Mouse (Mus musculus) Muller cell, postnatal 12 days (primary cell): Measurements from ENCODE around the gene Rabl2.

Experiments
- DNase-seq: peaks from one replicate; pipeline ENCODE4 v3.0.0-alpha.2; 2015; ENCODE audit errors: inconsistent ontology term

Gene Rabl2

DNA sequence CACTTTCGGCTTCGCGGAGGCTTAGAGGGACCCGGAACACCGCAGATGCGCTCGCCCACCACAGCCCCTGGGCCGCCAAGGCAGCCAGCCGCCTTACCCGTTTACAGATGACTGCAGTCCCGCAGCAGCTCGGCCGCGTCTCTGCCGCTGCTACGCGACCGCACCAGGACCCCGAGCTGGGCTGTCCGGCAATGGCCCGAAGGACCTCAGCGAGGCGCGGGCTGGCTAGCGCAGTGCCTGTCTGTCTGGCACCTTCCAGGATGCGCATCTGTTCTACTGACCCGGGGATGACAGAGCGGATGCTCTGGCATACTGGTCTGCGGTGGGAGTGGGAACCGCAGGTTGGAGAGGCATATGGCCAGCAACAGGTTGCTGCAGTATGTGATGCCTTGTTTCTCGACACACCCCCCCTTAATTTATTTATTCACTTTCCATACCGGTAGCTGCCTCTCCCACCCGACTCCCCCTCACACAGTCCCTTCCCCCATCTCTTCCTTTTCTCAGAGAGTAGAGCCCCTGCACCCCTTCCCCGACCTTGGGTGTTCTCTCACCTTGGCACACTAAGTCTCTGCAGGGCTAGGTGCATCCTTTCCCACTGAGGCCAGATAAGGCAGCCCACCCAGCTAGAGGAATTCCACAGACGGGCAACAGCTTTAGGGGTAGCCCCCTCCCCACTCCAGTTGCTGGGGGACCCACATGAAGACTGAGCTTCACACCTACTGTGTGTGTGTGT lies at the start of gene Rabl2:
Gene Rabl2, minus strand, starts transcription at position 201 of the 733 bp plus-strand sequence.
- peak; percentile 89 for DNase-seq

DNA sequence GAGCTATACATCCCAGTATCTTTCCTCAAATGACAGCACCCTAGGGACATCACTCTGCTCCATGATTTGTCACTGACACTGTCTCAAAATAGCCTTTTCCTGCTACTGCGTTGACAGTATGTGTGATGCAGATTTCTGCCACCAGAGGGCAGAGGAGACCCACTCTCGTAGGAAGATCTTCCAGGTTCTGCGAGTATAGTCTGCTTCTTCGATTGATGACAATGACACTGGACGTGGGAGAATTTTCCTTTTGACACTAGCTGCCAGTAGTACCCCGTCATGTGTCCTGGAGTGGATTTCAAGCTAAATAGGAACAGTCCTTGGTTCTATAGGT lies 31.9 kb upstream of the Rabl2 start:
- DNase-seq, result peak; percentile 63

DNA sequence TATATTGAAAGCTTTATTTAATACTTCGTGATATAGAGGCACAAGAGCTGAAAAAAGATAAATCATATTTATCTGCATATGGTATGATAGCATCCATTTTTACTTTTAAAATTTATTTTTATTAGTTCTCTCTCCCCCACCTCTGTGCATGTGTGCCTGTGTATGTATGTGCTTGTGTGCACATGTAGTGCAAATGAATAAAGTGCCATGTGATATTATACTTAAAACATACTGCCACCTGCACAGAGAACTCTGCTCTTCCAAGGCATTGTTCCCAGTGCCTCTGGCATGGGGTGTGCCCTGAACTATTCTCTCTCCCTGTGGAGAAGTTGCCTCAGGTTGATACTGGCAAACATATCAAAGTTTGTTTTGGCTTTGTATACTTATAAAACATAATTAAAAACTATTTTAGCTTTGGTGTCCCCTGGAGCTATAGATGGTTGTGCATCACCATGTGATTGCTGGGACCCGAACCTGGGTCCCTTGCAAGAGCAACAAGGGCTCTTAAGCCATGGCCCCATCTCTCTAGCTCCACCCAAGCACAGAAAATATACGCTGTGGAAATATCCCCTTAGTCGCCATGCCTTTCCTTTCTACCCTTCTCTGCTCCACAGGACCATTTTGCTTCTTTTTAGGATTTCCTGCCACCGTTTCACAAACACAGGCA lies 31.4 kb upstream of the Rabl2 start:
- DNase-seq, result no peak

DNA sequence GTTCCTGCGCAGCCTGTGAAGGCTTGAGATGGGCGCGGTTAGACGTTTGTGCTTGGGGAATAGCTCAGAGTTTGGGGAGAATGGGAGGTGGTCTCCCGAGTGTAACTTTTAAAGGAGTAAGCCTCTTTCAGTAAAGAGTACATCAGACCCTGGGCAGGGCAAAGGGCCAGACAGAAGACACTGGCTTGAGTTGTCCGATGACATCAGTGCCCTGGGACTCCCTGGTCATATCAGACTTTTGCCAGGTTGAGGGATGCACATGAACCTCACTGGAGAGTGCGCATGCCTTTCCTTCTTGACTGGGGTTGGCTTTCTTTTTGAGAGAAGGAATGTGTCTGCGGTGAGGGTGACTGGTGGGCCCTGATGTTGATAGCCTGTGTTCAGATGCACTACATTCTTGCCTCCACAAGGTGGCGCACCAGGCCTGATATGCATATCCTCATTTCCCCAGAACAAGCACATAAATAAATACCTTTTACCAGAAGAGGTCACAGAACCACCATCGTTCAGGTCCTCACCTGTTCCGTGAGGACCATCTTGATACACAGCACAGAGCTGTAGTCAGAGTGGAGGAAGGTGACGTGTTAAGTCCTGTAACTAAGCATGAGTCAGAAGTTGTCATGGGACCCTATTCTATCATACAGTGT lies 30.7 kb upstream of the Rabl2 start:
- DNase-seq, result peak; percentile 62

DNA sequence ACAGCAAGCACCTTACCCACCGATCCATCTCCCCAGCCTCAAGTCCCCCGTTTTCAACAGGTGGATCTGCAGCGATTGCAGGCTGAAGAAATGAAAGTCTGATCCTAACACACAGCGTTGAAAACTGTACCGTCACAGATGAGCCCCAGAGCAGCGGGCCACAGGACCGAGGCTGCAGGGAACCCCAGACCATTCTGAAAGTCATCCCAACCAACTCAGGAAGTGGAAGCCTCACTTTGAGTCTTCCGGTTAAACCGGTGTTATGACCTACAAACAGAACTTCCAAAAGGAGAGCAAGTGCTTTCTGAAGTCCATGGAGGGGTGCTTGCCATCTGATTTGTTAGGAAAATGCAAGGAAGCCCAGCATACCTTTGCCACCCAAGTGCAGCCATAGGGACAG lies 16.2 kb upstream of the Rabl2 start:
- no peak for DNase-seq

DNA sequence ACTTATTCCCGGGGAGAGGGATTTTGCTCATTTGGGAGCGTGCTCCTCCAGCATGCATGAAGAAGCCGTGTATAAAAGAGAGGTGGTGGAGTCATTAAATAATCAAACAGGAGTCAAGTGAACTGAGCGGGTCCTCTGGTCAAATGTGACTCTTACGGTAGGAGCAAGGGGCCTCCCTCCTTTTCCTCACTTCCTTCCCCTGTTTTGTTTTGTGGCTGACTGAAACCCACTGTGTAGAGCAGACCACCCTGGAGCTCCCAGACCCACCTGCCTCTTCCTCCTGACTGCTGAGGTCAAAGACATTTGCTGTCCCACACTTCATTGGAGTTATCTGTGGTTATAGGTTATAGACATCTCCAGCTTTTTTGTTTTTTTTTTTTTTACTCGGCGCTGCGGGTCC lies 15.8 kb upstream of the Rabl2 start:
- DNase-seq, result no peak

DNA sequence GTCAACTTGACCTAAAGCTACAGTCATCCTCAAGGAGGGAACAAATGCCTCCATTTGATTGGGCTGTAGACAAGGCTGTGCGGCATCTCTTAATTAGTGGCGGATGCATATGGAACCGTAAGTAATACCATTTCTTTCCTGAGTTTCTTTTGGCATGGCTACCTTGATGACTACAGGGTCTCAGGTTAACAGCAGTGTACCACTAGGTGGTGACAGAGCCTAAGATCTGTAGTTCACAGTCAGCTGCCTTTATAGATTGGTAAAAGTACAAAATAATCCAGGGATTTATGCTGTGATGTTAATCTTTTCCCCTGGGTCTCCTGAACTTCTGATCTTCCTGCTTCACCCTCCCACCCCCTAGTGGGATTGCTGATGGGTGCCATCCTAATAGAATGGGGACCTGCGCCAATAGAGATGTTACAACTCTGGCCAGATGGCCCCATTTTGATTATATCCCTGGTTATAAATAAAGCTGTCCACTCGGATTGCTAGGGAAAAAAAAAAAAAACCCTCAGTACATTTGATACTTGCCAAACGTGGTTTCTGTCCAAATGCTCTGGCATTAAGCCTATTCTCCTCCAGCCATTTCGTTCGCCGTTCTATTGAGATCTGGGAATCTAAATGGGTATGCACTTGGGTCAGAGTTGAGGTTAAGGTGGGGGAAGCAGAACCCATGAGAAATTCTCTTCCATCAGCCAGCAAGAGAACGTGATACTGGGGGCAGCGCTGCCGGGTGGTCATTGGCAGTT lies 14.3 kb upstream of the Rabl2 start:
- peak; percentile 2 for DNase-seq

DNA sequence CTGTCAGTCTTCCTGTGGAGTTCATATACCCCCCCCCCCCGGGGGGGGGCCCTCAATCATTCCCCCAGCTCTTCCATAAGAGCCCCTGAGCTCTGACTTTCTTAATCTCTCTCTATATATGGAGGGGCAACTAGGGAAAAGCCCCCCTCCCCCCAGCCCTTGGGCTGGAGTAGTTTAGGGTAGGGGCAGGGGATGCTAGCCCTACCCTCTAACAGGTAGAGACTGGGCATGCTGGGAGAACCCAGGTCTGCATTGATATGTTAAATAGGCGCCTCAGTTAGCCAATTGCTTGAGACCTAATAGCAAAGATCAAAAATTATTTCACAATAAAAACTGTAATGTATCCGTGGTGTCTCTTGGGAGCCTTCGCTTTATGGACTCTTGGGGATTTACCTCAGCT lies 825 bp upstream of the Rabl2 start:
- no peak for DNase-seq

DNA sequence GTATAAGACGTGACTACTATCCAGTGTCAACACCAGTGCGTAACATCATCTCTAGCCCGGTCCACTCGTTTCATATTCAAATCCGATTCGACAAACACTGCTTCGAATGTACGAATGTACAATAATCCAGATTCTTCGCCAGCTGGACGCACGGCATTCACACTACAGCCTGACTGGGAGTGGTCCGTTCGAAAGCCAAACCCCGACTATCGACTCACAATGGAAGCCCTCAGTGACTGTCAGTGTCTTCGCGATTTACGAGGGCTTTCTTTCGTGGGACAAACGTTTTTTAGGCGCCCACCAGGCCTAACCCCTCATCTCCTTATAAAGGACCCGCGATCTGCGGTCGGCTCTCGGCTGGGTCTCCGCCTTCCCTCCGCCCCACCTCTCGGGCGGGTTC lies 406 bp downstream of the Rabl2 start:
- no peak for DNase-seq

DNA sequence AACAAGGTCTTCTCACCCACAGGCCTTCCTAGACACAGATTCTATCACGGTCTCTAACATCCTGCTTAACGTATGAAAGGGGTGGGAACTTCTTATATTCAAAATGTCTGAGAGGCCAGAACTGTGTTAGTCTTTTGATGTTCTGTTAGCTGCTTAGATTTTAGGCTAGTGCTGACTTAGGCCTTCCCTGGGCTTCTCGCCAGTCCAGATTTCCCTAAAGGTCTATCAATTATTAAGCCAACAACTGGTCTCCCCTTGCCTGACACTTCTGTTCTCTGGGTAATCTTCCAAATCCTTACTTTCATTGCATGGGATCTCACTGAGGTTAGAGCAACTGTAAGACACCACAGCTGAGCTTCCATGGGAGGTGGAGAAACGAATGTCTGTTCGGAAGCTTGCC lies 2.6 kb downstream of the Rabl2 start:
- no peak for DNase-seq

DNA sequence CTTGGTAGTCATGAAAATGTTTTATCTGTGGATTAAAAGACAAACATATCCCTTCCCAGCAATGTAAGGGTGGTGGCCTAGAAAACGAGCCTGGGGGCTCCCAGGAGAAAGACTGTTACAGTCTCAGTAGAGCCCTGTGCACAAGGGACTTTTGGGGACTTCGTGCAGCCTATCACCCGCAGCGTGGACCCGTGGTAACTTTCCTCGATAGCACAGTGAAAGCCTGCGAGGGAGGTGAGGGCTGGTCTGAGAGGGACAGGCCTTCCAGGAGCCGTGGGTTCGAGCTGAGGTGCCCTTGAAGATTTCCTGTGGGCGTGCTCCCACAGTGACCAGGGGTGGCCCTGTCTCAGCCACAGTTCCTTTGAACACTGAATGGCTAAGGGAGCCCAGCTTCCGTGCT lies 6.1 kb downstream of the Rabl2 start:
- no peak for DNase-seq

DNA sequence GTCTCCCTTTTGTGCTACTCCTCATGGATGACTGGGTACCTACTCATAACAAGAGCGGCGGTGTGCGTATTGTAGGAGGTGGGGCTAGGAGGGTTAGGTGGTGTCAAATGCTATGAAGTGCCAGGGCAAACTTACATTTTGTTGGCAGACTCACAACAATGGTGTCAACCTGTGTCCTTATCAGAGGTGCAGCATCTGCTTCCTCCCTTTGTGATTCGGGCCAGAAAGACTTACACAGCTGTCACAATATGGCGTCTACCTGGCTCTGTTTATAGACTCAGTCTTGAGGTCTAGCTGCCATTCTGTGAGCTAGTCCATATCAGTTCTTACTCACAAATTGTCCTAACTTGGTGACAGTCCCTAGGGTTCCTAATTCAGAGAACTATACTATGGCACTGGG lies 6.6 kb downstream of the Rabl2 start:
- no peak for DNase-seq

DNA sequence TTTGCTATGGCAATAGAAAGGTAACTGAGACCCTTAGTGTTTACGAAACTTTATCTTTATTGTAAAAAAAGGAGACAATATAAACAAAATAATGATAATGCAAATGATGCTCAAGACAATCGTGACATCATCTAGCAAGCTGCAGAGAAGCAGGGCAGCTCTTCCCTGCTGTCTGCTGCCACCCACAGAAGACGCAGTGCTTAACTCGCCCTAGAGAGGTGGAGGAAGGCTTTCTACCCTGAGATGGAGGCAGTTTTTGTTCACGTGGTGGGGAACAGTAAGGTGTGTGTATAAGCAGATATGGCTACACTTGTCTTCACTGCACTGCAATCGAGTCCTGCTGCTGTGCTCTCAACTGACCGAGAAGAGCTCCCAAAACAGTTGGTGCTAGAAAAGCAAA lies 9.2 kb downstream of the Rabl2 start:
- DNase-seq, result no peak

DNA sequence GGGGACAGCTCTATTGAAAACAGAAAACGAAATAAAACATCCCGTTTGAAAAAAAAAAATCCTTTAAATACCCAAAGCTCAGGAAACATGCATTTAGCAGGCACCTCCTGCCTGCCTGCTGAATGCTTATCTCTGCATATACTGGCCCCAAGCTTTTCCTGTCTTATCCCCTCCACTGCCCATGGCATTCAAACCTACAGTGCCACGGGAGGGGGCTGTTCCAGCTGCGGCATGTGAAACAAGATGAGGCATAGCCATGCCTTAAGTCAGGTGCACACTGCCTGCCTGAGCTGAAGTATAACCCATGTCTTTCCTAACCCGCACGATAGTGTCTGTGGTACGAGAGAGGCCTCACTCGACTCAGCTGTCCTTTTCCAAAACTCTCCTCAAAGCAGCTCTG lies 19.6 kb downstream of the Rabl2 start:
- no peak for DNase-seq

DNA sequence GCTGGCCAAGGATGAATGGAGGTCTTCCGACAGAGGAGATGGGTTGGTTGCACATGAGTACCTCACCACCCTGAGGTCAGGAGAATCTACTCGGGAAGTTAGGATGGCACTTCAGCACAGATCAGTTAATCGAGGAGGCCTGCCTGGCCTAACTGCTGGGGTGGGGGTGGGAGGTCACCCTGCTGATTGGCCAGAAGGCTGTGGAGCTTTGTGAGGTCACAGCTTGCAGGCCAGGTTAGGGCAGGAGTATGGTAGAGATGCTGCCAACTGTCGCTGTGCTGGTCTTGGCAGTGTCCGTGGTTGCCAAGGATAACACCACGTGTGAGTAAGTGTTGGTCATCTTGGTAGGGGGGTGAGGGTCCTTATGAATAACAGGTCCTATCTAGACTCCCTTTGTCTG lies 23.6 kb downstream of the Rabl2 start, which contains the start of gene Acr:
Gene Acr, plus strand, starts transcription at position 213 of the 400 bp plus-strand sequence.
- no peak for DNase-seq

DNA sequence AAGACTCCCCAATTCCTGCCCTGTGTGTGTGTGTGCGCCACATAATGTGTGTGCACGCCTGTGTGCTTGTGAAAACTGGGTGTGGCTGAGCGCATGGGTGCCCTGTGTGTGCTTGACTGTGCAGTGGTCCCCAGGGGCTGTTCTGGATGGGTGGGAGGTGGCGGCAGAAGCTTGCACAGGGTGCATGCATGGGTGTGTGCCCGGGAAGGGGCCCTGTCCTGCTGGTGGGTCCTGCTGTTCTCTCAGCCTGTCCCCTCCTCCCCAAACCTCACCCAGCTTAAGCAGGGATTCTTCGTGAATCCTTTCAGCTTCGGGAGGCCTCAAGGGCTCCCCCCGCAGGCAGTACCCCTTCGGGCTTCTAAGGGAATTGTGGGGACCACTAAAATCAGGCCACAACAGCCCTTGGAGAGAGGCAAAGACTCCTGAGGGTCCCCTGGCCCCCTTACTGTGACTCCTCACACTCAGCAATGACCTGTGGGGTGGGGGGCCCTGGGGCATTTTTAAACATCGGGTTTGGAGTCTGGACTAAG lies 32.5 kb downstream of the Rabl2 start:
- DNase-seq, result no peak

DNA sequence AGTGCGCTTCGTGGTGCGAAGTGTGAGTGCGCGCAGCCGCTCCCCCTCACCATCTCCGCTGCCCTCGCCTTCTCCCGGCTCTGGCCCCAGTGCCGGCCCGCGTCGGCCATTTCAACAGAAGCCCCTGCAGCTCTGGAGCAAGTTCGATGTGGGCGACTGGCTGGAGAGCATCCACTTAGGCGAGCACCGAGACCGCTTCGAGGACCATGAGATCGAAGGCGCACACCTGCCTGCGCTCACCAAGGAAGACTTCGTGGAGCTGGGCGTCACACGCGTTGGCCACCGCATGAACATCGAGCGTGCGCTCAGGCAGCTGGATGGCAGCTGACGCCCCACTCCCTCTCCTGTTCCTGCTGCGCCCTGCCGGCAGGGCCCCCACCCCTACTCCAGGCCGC lies 33.7 kb downstream of the Rabl2 start:
- no peak for DNase-seq

DNA sequence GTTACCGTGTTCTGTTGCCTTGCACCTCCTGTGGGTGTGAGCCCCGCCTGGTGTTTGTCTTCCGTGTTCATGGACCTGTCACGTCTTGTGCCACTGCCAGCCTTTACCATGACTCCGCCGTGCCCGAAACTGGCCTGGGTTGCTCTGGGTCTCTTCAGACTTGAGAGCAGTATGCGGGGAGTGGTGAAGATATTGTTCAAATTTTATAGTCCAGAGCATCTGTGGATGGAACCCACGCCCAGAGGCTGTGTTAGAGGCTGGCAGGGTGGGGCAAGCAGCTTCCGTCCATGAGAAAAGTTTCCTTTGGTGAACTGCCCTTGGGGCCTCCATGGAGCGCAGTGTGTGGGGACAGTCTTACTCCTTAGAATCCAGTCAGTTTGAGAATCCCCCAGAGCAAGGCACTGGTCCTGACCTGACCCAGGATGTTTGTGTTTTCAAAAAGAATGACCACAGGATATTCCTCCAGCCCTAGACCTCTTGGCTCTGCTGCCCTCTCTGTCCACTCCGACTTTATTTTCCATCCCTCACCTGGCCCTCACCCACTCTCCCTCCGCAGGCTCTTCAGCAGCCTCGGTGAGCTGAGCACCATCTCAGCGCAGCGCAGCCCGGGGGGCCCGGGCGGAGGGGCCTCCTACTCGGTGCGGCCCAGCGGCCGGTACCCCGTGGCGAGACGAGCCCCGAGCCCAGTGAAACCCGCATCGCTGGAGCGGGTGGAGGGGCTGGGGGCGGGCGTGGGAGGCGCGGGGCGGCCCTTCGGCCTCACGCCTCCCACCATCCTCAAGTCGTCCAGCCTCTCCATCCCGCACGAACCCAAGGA lies 34.3 kb downstream of the Rabl2 start:
- no peak for DNase-seq

DNA sequence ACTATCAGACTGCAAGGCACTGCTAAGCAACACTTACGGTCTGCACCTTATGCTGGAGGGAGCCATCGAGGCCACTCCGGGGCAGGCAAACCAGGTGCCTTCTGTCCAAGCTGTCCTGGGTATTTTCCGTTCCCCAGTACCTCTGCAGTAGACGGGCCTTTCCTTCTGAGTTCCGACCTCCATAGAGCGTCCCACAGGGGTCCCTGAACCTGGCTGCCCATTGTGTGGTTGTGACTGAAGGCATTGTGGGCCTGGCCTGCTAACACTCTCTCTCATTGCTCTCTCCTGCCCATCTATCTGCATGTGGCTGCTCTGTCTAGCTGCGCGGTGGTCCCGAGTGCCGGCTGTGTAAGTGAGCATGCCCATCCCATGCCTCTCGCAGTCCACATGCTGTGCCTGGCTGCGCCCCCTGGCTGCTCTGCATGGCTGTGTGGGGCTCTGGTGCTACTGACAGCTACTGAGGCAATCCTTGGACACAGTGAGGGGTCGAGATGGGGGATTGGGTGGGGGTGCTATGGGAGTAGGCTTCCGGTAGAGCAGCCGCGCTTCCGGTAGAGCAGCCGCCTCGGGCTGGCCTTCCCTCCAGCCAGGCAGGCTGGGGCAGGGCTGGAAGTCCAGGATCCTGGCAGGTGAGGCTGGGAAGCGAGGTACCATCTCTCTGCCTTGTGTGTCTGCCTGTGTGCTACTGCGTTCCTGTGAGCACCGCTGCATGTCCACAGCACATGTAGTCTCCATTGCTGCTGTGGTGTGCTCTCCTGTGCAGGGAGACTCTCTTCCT lies 35.1 kb downstream of the Rabl2 start:
- no peak for DNase-seq

DNA sequence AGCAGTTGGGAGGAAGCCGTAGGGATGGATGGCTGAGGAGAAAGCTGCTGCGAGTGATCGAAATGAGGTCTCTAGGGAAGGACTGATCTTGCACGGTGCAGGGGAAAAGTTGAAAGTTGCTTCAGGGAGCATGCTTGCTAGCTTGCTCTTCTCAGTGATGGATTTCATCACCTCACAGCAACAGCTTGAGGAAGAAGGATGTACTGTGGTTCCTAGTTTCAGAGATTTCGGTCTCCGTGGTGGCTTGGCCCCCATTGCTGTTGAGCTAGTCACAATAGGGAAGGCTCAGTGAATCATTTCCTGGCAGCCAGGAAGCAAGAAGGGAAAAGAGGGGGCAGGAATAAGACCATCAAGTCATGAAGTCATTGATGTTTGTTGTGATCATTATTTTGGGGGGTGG lies 36.1 kb downstream of the Rabl2 start:
- DNase-seq, result no peak

DNA sequence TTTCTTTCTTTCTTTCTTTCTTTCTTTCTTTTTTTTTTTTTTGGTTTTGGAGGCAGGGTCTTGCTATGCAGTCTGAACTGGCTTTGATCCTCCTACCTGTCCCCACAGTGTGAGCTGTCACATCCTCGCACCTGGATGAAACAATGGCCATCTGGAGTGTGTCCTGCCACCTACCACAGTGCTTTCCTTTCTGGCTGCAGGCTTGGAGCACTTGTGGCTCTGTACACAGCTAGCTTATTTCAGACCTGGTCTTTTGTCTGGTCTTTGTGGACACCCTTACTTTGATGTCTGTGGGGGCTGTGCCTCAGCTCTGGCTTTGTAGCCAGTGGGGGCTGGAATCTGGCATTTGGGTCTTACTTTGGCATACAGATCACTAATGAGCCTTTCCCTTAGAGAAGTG lies 40.0 kb downstream of the Rabl2 start:
- no peak for DNase-seq
